Mouse (Mus musculus): ENCODE measurements around the gene Sys1.

Sys1 gene

GRCm38 (mm10) chr2:164504919-164505318 lies 48.2 kb downstream of the Sys1 start:
- no peak for DNase-seq

- no peak for DNase-seq
Measured at GRCm38 (mm10) chr2:164505619-164506347, 49.0 kb downstream of the Sys1 start.

- no peak for DNase-seq
Measured at GRCm38 (mm10) chr2:164507811-164508210, 51.0 kb downstream of the Sys1 start.

DNA sequence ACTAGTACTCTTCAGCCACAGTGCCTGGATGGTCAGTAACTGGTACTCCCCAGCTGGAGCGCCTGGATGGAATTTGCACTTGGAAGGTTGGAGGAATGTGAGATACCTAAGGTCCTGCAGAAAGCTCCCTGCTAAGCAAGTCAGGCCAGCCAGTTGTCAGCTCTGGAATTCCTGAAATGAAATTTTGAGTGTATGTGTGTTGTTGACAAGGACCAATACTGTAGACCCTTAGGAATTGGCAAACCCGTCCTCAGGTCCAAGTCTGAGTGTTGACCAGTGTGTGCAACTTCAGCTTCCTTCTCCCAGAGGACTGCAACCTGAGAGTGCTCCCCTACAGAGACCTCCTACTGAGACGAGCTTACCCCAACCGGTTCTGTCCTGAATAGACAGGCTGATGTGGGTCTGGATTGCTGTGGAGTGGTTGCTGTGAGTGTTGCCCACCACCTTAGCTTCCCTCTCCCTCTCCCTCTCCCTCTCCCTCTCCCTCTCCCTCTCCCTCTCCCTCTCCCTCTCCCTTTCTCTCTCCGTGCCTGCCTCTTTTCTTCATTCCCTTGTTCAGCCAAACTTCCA lies 53.9 kb downstream of the Sys1 start:
- DNase-seq: no peak

DNA sequence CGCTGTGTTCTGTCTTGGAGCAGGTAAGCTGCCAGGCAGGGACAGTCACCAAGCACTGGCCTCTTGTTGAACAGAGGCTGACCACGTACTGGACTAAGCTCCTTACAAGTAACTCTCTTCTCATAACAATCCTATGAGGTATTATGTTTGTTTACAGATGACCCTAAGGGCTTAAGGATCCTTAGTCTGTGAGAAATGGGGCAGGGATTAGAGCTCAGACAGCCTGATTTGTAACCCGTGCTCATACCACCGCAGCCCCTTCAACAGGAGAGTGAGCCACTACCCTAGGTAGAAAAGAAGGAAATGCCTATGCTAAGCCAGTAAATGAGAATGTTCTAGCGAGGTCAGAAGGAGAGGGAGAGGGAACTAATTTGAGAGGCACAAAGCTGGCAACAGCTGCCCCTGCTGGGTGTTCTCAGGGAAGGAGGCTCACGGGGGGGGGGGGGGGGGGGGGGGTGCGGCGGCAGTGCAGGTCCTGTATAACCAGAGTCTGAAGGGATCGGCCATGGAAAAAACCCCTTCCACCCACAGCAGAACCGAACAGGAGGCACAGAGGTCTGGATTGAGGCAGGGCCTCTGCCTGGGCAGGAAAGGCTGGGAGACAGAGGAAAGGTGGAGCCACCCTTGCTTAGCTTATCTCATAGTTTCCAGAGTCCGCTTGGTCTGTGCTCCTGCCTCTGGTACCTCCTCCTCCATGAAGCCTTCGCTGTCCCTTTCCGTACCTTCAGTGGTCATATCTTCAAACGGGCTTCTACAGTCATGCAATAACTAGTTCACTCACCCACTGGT lies 55.6 kb downstream of the Sys1 start:
- no peak for DNase-seq

- peak; percentile 83 for DNase-seq
Measured at GRCm38 (mm10) chr2:164513389-164513788, 56.6 kb downstream of the Sys1 start.

GRCm38 (mm10) chr2:164514916-164515315 lies 58.2 kb downstream of the Sys1 start:
- DNase-seq: no peak

DNA sequence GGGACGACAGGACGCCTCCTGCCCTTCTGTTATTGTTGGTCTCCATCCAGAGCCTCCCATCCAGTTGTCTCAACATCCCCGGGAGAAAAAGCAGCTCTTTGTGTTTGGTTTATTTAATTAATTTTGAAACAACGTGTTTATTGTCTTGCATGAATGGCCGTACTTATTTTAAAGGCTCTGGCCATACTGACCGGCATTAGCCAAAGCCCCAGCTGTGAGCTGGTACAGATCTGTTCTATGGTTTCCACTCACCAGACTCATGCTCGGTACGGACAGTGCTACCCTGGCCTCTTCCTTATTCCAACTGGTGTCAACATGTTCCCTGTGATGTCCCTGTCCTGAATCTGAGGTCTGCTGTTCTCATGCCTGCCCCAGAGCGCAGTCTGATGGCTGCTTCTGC lies 59.1 kb downstream of the Sys1 start:
- DNase-seq: no peak

DNA sequence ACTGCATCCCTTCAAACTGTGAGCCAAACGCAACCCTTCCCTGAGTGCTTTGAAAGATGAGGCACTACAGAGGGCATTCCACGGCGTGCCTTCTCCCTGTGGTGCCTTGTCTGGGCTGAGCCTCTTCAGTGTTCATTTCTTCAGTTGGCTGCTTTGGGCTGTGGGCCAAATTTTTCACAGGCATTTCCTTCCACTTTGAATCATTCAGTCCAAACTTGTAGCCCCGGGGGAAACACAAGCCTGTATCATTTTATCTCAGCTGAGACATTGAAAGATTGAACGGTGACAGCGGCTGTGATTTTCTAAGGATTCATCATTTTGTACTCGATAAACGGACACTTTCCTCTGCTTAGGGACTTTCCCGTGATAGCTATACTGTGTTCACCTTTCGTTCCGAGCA lies 59.8 kb downstream of the Sys1 start:
- no peak for DNase-seq

DNA sequence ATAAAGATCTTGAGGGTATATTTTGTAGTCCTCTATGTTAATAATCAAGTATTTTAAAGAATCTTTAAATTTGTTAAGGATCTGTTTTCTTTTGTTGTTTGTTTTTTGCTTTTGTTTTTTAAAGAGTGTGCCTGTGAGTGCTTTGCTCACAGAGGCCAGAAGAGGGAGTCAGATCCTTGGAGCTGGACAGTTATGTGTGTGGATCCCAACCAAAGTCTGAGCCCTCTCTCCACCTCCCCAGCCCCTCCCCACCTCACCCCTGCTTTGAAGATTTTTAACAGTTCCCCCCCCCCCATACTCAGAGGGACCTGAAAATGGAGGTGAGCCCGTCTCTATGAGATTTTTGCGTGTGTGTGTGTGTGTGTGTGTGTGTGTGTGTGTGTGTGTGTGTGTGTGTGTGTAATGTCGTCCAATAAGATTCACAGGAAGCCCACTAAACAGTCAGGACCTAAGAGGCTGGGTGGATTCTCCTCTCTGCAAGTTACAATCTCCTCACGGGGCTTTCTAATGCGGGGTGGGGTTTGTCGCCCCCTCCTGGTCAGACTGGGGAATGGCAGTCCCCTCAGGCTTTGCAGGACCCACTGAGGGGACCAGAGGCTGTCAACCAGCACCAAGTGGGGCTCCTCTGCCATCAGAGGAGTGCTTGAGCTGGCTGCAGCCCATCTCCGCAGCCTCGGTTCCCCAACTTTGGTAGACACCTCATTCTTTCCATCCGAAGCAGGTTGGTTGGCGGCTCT lies 60.9 kb downstream of the Sys1 start:
- peak; percentile 77 for DNase-seq

- DNase-seq: no peak
Measured at GRCm38 (mm10) chr2:164518266-164519170, 61.8 kb downstream of the Sys1 start.

DNA sequence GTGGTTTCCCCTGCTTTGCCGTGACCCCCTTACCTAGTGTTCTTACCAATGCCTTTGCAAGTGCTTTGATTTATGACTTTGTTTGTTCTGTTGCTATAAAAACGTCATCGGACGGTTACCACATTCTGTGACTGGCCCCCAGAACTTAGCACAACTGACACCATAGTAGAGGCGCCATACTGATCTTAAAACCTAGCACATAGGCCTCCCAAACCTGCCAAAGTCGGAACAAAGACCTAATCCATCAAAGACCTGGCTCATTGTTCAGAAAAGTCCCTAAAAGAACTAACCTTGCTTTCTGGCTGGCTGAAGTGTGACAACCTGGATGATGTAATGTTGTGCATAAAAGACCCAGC lies 62.4 kb downstream of the Sys1 start:
- DNase-seq: no peak

DNA sequence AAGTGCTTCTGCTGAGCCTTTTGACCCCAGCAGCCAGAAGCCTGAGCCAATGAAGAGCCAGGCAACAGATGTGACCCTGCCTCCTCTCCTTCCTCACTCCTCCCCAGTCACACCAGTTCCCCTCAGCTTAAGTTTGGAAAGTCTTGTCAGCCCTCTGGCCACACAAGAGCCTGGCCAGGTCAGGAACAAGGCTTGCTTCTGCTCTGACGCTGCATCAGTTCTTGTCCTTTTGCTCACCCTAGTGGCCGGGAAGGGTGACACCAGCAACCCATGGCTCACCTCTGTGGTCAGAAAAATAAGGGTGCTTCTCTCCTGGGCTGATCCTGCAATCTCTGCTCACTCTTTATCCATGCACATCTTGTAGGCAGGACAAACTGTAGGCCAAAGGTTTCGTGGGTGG lies 64.0 kb downstream of the Sys1 start:
- peak; percentile 80 for DNase-seq

DNA sequence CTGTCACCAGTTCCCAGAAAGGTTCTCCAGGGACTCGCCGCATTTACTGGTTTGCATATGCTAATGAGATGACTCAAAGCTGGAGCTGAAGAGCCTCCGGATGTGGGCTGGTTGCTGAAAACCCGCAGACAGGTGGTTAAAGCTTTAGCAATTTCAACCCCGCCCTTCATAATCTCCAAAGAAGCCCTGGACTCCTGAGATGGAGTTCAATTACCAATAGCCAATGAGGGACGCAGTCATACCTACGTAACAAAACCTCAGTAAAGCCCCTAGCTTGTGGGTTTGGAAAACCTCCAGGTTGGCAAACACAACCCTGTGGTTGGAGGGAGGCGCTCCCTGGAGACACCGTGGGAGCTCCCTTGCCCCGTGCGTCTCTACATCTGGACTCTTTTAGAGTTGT lies 65.1 kb downstream of the Sys1 start:
- no peak for DNase-seq

DNA sequence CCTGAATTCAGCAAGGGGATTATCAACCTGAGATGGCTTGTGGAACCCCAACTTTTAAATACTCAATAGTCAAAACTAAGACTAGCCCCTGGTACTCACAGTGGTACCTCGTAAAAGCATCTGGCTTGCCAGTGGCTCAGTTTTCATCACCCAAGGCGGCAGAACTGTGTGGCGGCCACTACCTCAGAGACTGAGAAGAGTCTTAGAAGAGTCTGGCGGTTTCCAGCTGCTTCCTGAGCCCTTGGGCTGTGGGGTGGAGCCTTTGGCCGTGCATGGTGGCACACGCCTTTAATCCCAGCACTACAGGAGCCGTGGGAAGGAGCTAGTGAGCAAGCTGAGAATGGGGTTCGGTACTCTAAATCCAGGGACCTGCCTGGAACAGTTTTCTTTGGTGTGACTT lies 65.5 kb downstream of the Sys1 start:
- no peak for DNase-seq

DNA sequence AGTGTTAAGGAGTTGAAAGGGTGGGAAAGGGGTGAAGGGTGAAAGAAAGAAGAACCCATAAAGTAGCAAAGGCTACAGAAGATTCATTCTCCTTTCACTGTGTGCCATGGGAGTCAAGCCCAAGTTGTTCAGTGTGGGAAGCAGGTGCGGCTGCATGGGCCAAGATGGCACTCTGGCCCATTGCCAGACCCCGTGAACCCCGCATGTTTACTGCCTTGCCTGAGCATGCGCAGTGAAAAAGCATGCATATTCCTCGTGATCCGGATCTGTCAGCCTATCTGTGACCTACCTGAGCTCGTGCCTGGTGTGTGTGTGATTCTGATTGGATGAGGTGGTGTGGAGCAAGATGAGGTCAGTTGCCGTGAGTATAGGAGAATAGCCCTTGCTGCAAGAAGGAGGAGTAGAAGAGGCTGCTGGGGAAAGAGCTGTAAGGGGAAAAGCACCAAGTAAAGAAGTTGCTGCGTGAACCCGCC lies 66.6 kb downstream of the Sys1 start:
- DNase-seq: no peak

DNA sequence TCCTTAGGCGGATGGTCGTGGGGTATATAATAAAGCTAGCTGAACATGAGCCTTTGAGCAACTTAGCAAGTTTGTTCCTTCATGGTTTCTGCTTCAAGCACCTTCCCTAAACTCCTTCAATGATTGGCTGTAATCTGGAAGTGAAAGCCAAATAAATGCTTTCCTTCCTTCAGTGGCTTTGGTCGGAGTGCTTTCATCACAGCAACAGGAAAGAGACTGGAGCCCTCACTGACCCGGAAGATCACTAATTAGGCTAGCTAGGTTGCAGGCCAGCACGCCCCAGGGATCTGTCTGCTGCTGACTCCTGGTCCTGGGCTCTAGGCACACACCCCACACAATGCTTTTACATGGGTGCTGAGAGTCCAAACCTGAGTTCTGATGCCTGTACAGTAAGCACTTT lies 71.8 kb downstream of the Sys1 start:
- DNase-seq: no peak

Data from lung, postnatal 10 days (tissue).